Mouse (Mus musculus) stomach, embryonic 16.5 days (tissue): Measurements from ENCODE around the gene Gas2l3. TPM values are rescaled to one million over a fixed set of nuclear protein-coding genes. Genes with fewer than 3 reads are reported as not detected.

ENCODE experiments used
- ATAC-seq: fragments of 200-750 bp; cut with Nextera tagmentation; 2 replicates; pipeline ENCODE4 v1.8.0; 2017; ENCODE audit warnings: moderate number of reproducible peaks, moderate TSS enrichment; ENCODE audit not compliant: insufficient read depth, low FRiP score
- H3K27ac ChIP-seq: fragments of 300-500 bp; sonication (generic); 2 replicates; pipeline ENCODE4 v1.5.1; 2014; ENCODE audit warnings: low read length
- H3K27me3 ChIP-seq: fragments of 300-500 bp; sonication (generic); 2 replicates; pipeline ENCODE4 v1.6.1; 2014; ENCODE audit warnings: low read length, control low read depth, mixed read lengths; ENCODE audit not compliant: control insufficient read depth, insufficient read depth
- H3K36me3 ChIP-seq: fragments of 300-500 bp; sonication (generic); 2 replicates; pipeline ENCODE4 v1.6.1; 2014; ENCODE audit warnings: low read length; ENCODE audit not compliant: control insufficient read depth, insufficient read depth
- H3K4me1 ChIP-seq: fragments of 300-500 bp; sonication (generic); 2 replicates; pipeline ENCODE4 v1.6.1; 2014; ENCODE audit warnings: low read length, control low read depth, mixed read lengths; ENCODE audit not compliant: control insufficient read depth, insufficient read depth
- H3K4me2 ChIP-seq: fragments of 300-500 bp; sonication (generic); 2 replicates; pipeline ENCODE4 v1.6.1; 2014; ENCODE audit warnings: low read depth, low read length, mixed read lengths
- H3K4me3 ChIP-seq: fragments of 300-500 bp; sonication (generic); replicated peaks from 2 replicates; pipeline ENCODE4 v1.5.1; 2014; ENCODE audit warnings: mild to moderate bottlenecking, low read length
- H3K9ac ChIP-seq: fragments of 300-500 bp; sonication (generic); 2 replicates; pipeline ENCODE4 v1.6.1; 2014; ENCODE audit warnings: low read length
- H3K9me3 ChIP-seq: fragments of 300-500 bp; sonication (generic); replicated peaks from 2 replicates; pipeline ENCODE4 v1.6.1; 2016; ENCODE audit warnings: low read length, control low read depth; ENCODE audit not compliant: control insufficient read depth
- WGBS: fragments of 180-500 bp; shearing (Covaris S2); extraction: QIAGEN DNeasy Blood & Tissue Kit; methylation state at CpG from one replicate; pipeline ENCODE4 v1.1.7; 2014; 5-methylcytosine and 5-hydroxymethylcytosine counted together
- polyA plus RNA-seq: library from polyadenylated mRNA; unstranded; fragments of >200 nt; fragmentation: Nextera tagmentation; extraction: Ambion mirVana; gene quantifications from 2 replicates; pipeline ENCODE4 v1.2.1, GENCODE M21; 2015

Gas2l3 gene
- polyA plus RNA-seq, 1 experiment from 2014 or later: 12.7 TPM

DNA sequence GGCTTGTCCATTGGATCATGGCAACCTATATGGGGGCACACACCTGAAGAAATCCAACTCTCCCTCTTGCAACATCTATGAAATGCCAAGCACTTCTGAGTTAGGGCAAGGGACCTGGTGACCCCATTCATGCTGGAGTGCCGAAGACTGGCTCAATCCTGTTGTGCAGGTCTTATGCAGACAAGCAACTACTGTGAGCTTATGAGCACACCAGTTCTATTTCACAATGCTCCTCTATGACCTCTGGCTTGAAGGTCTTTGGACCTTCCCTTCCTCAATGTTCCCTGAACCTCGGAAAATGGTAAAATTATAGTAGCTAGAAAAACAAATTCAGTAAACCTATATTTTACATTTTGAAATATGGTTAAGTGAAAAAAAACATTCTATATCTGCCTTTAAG is 25.8 kb downstream of the Gas2l3 start:
- Histone ChIP-seq H3K36me3 (peaks cover 20% of the 10 kb centered on the region), H3K9ac (no peak overlapping the region)

DNA sequence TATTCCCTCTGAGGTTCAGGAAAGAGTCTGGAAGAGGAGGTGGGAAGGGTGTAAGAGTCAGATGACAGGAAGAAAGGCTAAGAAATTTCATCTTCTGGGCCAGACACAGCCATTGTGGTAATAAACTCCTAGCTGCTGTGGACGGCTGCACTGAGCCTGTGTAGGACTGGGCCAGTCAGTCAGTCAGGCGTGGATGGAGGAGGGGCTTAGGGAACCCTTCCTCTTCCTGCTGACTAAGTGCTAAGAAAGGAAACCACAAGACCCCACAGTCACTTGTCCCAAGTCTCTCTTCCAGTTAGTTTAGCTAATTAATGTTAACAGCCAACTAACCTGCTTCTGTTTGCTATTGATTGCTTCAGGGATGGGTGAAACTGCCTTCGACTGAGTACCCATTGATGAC is 28.3 kb downstream of the Gas2l3 start:
- no peaks in the 10 kb centered on the region for H3K4me1 ChIP-seq
- peaks cover 22% of the 10 kb centered on the region for H3K36me3 ChIP-seq
- H3K4me2 ChIP-seq: no peak overlapping the region
- H3K27me3 ChIP-seq: no peaks in the 10 kb centered on the region
- no peak overlapping the region for H3K9ac ChIP-seq
- H3K27ac ChIP-seq: no peak overlapping the region
- no peaks in the 10 kb centered on the region for H3K9me3 ChIP-seq
- WGBS: 80% methylated on average over 3 of the region's 3 CpGs
- H3K4me3 ChIP-seq: no peak overlapping the region
- ATAC-seq: no peak

More for the DNA sequence above, 25.8 kb downstream of the Gas2l3 start:
- ATAC-seq: no peak
- Histone ChIP-seq H3K4me2 (no peak overlapping the region), H3K27me3 (no peaks in the 10 kb centered on the region), H3K9me3 (no peaks in the 10 kb centered on the region), H3K27ac (no peak overlapping the region), H3K4me3 (no peak overlapping the region), H3K4me1 (no peaks in the 10 kb centered on the region)
- 93% methylated on average over 2 of the region's 2 CpGs for WGBS

GRCm38 (mm10) chr10:89407551-89407950 is 36.2 kb downstream of the Gas2l3 start:
- H3K4me1 ChIP-seq: no peaks in the 10 kb centered on the region
- ATAC-seq: no peak
- H3K36me3 ChIP-seq: peaks cover 1% of the 10 kb centered on the region; the same call in 1 of the 2 replicates
- no peak overlapping the region for H3K9ac ChIP-seq
- no peak overlapping the region for H3K4me2 ChIP-seq
- WGBS: 41% methylated on average over 1 of the region's 1 CpGs
- no peak overlapping the region for H3K27ac ChIP-seq
- no peaks in the 10 kb centered on the region for H3K27me3 ChIP-seq
- no peak overlapping the region for H3K4me3 ChIP-seq
- H3K9me3 ChIP-seq: no peaks in the 10 kb centered on the region

DNA sequence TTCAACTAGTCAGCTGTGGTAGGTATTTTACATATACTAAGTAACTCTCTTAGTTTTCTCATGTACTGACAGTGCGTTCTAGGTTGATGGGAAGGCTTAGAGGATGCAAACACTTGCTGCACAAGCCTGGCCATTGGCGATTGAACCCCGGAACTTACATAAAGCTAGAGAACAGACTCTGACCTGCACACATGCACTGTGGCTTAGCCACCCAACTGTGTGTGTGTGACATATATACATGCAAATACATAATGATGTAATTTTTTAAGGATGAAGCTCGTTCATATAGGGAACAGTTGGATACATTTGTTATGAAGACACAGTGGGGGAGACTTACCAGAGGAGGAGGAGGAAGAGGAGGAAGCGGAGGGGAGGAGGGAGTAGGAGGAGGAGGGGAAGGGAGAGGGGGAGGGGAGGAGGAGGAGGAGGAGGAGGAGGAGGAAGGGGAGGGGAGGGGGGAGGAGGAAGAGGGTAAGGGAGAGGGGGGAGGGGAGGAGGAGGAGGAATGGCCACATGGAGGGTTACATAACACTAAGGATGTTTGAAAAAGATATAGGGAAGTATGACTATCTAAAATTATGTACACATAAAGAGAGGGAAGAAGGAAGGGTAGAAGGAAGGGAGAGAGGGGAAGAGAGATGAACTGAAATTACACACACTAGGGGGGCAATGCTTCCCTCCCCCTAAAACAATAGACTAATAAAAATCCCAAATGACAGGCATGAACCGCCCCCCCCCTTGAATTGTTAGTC is 36.9 kb downstream of the Gas2l3 start:
- 77% methylated on average over 5 of the region's 6 CpGs for WGBS
- Histone ChIP-seq H3K4me3 (no peak overlapping the region), H3K4me2 (no peak overlapping the region), H3K36me3 (no peaks in the 10 kb centered on the region), H3K27ac (no peak overlapping the region), H3K9ac (no peak overlapping the region), H3K27me3 (no peaks in the 10 kb centered on the region), H3K9me3 (no peaks in the 10 kb centered on the region), H3K4me1 (no peaks in the 10 kb centered on the region)
- no peak for ATAC-seq

DNA sequence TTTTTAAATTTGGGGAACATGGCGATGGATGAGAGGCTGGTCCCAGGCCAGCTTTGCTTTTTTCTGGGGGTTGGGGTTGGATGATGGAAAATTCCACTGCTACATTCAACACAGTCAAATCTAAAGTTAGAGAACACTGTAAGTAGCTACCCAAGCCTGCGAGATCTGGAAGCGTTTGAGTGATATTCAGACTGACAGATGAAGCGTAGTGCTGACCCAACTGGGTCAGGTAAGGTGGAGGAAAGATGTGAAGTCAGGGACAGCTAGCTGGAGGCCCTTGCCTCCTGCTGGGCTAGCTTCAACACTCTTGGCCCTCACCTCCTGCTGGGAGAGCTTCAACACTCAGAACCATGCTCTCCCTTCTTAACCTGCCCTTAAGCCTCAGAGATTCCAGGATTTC is 38.8 kb downstream of the Gas2l3 start:
- WGBS: 79% methylated on average over 4 of the region's 4 CpGs
- Histone ChIP-seq H3K27me3 (no peaks in the 10 kb centered on the region), H3K27ac (no peak overlapping the region), H3K9me3 (no peaks in the 10 kb centered on the region), H3K4me3 (no peak overlapping the region), H3K9ac (no peak overlapping the region), H3K4me1 (no peaks in the 10 kb centered on the region), H3K4me2 (no peak overlapping the region), H3K36me3 (no peaks in the 10 kb centered on the region)
- ATAC-seq: no peak

DNA sequence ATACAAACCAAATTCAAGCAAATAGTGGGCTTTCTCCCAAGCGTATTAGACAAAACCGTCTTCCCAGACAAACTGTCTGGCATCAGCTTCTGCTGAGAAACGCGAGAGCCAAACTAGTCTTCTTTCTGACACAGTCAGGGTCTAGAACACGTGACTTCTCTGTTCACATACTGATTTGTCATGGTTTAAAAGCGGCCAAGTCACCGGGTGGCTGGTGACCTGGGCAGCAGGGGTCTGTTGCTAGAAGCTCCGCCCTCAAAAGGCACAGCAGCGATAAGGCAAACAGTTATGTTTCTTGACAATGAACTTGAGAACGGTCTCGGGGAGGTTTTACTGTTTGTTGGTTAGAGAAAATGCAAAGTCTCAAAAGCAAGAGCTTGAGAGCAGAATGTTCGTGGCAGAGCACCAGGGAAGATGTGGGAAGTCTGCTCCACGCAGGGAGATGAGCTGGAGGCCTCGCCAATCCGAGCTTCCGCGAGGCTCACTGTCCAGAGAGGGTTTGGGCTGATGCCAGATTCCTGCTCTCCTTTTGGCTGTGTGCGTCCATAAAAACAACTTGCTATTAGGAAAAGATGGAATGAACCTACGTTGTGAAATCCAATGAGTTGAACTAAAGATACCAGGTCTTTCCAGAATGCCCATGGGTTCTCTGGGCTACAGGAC is 43.0 kb downstream of the Gas2l3 start:
- no peaks in the 10 kb centered on the region for H3K9me3 ChIP-seq
- H3K9ac ChIP-seq: no peak overlapping the region
- no peaks in the 10 kb centered on the region for H3K27me3 ChIP-seq
- WGBS: 81% methylated on average over 19 of the region's 19 CpGs
- H3K4me1 ChIP-seq: 0 out of 2 replicates have a peak, but pooled peaks cover 2% of the 10 kb centered on the region
- no peak overlapping the region for H3K27ac ChIP-seq
- H3K36me3 ChIP-seq: no peaks in the 10 kb centered on the region
- no peak overlapping the region for H3K4me2 ChIP-seq
- ATAC-seq: no peak
- H3K4me3 ChIP-seq: no peak overlapping the region

DNA sequence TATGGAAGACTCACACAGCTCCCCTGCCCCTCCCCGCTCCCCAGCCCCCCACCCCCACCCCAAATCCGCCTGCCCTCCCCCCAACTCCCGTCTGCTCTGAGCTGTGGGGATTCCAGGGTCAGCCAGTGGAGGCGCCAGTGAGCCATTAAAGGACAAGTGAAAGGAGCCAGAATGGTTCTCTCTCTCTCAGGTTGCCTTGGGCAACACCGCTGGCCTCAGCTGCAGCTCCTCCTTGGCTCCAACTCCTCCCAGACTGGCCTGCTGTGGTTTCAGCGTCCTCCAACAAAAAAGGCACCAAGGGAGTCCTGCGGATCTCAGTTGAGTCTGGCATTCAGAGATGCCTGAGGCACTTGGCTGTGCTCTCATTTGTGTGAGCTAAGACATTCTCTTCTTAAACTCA is 47.9 kb downstream of the Gas2l3 start:
- no peak overlapping the region for H3K27ac ChIP-seq
- no peak for ATAC-seq
- H3K9me3 ChIP-seq: no peaks in the 10 kb centered on the region
- no peaks in the 10 kb centered on the region for H3K27me3 ChIP-seq
- H3K4me1 ChIP-seq: 0 out of 2 replicates have a peak, but pooled peaks cover 2% of the 10 kb centered on the region
- H3K9ac ChIP-seq: no peak overlapping the region
- WGBS: 5% methylated on average over 7 of the region's 7 CpGs
- no peak overlapping the region for H3K4me2 ChIP-seq
- H3K4me3 ChIP-seq: no peak overlapping the region
- H3K36me3 ChIP-seq: no peaks in the 10 kb centered on the region

DNA sequence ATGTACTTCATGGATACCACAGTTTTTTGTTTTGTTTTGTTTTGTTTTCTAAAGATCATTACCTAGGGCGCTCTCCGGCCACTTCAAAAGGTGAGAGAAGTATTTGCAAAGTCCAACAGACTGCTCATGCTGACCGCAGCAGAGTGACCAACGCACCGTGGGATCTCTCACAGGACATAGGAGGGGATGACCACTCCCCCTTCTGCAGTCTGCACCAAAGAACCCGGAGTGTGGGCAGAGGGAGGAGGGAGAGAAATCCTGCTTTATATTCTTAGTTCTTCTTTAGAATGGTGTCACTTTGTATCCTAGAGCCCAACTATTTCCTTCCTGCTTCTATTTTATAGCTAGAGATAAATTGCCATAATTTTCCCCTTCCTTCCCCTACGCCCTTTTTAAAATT is 48.4 kb downstream of the Gas2l3 start:
- no peak overlapping the region for H3K9ac ChIP-seq
- no peak for ATAC-seq
- no peak overlapping the region for H3K4me2 ChIP-seq
- H3K4me3 ChIP-seq: no peak overlapping the region
- 0 out of 2 replicates have a peak, but pooled peaks cover 2% of the 10 kb centered on the region for H3K4me1 ChIP-seq
- H3K9me3 ChIP-seq: no peaks in the 10 kb centered on the region
- no peak overlapping the region for H3K27ac ChIP-seq
- no peaks in the 10 kb centered on the region for H3K27me3 ChIP-seq
- no peaks in the 10 kb centered on the region for H3K36me3 ChIP-seq
- WGBS: 38% methylated on average over 7 of the region's 7 CpGs

DNA sequence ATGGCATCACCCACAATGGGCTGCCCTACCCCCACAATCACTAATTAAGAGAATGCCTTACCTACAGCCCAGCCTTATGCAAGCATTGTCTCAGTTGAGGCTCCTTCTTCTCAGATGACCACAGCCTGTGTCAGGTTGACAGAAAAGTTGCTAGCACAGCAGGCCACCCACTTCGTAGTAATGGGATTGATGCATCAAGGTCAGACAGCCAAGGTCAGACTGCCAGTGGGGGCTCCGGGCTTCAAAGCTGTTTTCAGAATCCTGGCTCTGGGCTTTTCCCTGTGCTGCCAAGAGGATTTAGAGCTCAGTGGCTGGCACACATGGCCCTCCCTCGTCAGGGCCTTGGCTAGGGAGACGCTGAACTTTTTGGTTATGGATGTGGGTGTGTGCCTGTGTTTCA is 51.1 kb downstream of the Gas2l3 start:
- no peak overlapping the region for H3K27ac ChIP-seq
- H3K4me2 ChIP-seq: no peak overlapping the region
- 0 out of 2 replicates have a peak, but pooled peaks cover 2% of the 10 kb centered on the region for H3K4me1 ChIP-seq
- WGBS: 55% methylated on average over 4 of the region's 4 CpGs
- H3K4me3 ChIP-seq: no peak overlapping the region
- no peaks in the 10 kb centered on the region for H3K36me3 ChIP-seq
- no peaks in the 10 kb centered on the region for H3K9me3 ChIP-seq
- H3K27me3 ChIP-seq: no peaks in the 10 kb centered on the region
- no peak overlapping the region for H3K9ac ChIP-seq
- ATAC-seq: no peak
